Mouse (Mus musculus) stomach, embryonic 15.5 days (tissue): ENCODE data around the gene Clec4b1. TPM values are rescaled to one million over a fixed set of nuclear protein-coding genes. Genes with fewer than 3 reads are reported as not detected.
"Not testable (repeated sequence)": the region's sequence is repeated elsewhere in the genome, so short reads cannot be mapped to it uniquely, and the experiment has no call there.

ENCODE experiments used
- ATAC-seq: fragments of 200-750 bp; cut with Nextera tagmentation; 2 replicates; pipeline ENCODE4 v1.8.0; 2017; ENCODE audit warnings: low read depth, moderate number of reproducible peaks, moderate TSS enrichment; ENCODE audit not compliant: insufficient read depth, low FRiP score
- H3K27ac ChIP-seq: fragments of 300-500 bp; sonication (generic); 2 replicates; pipeline ENCODE4 v1.5.1; 2015; ENCODE audit warnings: mild to moderate bottlenecking, inconsistent platforms
- H3K27me3 ChIP-seq: fragments of 300-500 bp; sonication (generic); replicated peaks from 2 replicates; pipeline ENCODE4 v1.6.1; 2015; ENCODE audit warnings: inconsistent platforms
- H3K36me3 ChIP-seq: fragments of 300-500 bp; sonication (generic); 2 replicates; pipeline ENCODE4 v1.6.1; 2015; ENCODE audit warnings: inconsistent platforms
- H3K4me1 ChIP-seq: fragments of 300-500 bp; sonication (generic); 2 replicates; pipeline ENCODE4 v1.6.1; 2015; ENCODE audit warnings: inconsistent platforms
- H3K4me2 ChIP-seq: fragments of 300-500 bp; sonication (generic); 2 replicates; pipeline ENCODE4 v1.6.1; 2015; ENCODE audit warnings: mild to moderate bottlenecking, inconsistent platforms
- H3K4me3 ChIP-seq: fragments of 300-500 bp; sonication (generic); replicated peaks from 2 replicates; pipeline ENCODE4 v1.5.1; 2015; ENCODE audit warnings: inconsistent platforms
- H3K9ac ChIP-seq: fragments of 300-500 bp; sonication (generic); 2 replicates; pipeline ENCODE4 v1.6.1; 2015; ENCODE audit warnings: inconsistent platforms
- H3K9me3 ChIP-seq: fragments of 300-500 bp; sonication (generic); 2 replicates; pipeline ENCODE4 v1.6.1; 2016; ENCODE audit warnings: inconsistent platforms
- WGBS: fragments of 180-500 bp; shearing (Covaris S2); methylation state at CpG from one replicate; pipeline ENCODE4 v1.1.7; 2015; 5-methylcytosine and 5-hydroxymethylcytosine counted together
- polyA plus RNA-seq: library from polyadenylated mRNA; unstranded; fragments of >200 nt; fragmentation: Nextera tagmentation; extraction: Ambion mirVana; gene quantifications from 2 replicates; pipeline ENCODE4 v1.2.1, GENCODE M21; 2015

Gene Clec4b1
- polyA plus RNA-seq, result not detected in 2 replicates

DNA sequence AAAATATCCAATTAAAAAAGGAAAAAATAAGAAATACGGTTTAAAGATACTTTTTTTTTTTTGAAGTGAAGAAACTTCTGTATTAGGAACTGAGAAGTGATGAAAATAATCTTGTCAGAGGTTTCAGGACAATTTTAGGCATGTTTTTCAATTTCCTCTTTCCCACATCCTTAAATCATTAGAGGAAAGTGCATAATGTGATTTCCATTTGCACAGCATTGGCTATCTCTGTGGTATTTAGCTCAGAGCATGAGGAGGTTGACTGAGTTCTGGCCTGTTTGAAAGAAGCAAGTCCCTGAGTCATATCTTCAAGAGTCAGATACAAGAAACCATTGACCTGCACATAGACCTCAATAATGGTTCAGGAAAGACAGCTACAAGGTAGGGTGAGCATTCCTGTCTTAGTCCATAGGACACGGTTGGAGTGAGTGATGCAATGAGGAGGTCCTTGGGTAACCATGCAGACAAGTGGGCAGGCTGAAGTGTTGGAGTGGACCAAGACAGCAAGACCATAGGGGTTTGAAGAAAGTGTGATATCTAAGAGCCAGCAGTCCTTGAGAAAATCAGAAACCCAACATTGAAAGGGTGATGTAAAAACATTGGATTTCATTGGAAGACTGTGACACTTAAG is at the start of gene Clec4b1:
Clec4b1 (plus strand) TSS at position 221 of the 631 bp plus-strand sequence.
- H3K4me2 ChIP-seq, result no peak within 1 kb of the TSS
- H3K4me3 ChIP-seq, result no peak within 1 kb of the TSS
- no peak within 1 kb of the TSS for H3K27ac ChIP-seq
- H3K27me3 ChIP-seq, result no peaks in the 10 kb centered on the region
- no peaks in the 10 kb centered on the region for H3K4me1 ChIP-seq
- H3K9ac ChIP-seq, result no peak within 1 kb of the TSS
- WGBS, result 74% methylated on average over 2 of the region's 2 CpGs
- H3K9me3 ChIP-seq, result no peaks in the 10 kb centered on the region
- no peak for ATAC-seq
- no peaks in the 10 kb centered on the region for H3K36me3 ChIP-seq

DNA sequence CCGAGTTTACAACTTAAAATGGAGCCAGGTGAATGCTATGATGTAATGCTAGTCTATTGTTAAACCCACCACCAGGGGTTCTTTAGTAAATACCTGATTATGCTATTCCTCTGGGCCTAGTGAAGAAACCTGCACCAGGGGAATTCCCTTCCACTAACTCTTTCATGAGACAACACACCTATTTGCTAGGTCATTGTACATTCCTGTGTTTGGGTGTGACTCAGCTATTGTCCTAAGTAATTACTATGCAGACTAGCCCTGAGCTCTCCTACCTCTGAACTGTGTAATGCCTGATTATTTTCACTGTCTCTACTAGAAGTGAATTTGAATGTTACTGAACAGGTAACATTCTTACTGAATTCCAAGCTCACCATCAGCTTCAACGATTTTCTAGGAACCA is 45.1 kb upstream of the Clec4b1 start:
- not testable (repeated sequence) for H3K36me3 ChIP-seq, H3K9me3 ChIP-seq, H3K27me3 ChIP-seq, H3K4me3 ChIP-seq, H3K4me1 ChIP-seq, H3K27ac ChIP-seq, H3K4me2 ChIP-seq, H3K9ac ChIP-seq, ATAC-seq
- WGBS, result 79% methylated on average over 2 of the region's 2 CpGs

DNA sequence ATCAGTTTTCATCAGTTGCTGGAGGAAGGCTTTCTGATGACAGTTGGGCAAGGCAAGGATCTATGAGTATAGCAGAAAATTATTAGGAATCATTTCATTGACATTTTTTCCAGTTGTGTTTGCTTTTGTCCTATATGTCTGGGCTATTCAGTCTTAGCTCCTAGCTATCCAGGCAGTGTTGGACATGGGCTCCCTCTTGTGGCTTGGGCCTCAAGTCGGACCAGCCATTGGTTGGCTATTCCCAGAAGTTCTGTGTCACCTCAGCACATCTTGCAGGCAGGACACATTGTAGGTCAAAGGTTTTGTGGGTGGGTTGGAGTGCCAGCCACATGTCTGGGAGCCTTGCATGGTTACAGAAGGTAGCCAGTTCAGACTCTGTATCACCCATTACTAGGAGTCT is 44.2 kb upstream of the Clec4b1 start:
- Histone ChIP-seq H3K4me3 (no peak overlapping the region), H3K4me1 (no peaks in the 10 kb centered on the region), H3K27me3 (no peaks in the 10 kb centered on the region), H3K27ac (no peak overlapping the region), H3K9ac (no peak overlapping the region), H3K9me3 (no peaks in the 10 kb centered on the region), H3K36me3 (no peaks in the 10 kb centered on the region), H3K4me2 (no peak overlapping the region)
- WGBS, result 58% methylated on average over 1 of the region's 1 CpGs
- ATAC-seq, result no peak

DNA sequence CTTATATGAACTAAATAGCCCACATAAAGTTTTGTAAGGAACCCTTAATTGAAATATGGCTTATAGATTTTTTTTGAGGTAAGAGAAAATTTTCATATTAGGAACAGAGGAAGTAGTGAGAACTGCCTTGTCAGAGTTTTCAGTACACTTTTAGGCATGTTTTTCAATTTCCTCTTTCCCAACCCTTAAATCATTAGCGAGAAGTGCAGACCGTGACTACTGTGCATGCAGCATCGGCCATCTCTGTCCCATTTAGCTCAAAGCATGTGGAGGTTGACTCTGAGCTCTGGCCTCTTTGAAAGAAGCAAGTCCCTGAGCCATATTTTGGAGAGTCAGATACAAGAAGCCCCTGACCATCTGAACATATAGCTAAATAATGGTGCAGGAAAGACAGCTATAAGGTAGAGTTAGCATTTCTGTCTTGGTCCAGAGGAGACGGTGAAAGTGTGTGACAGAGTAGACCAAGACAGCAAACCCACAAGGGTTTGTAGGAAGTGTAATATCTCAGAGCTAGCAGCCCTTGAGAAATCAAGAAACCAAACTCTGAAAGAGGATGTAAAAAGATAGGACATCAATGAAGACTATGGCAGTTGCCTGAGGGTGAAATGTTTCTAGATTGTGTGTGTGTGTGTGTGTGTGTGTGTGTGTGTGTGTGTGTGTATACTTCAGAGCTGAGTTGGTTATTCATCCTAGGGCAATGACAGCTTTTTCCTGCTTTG is 45.5 kb downstream of the Clec4b1 start:
- no peaks in the 10 kb centered on the region for H3K4me1 ChIP-seq
- ATAC-seq, result no peak
- H3K4me3 ChIP-seq, result no peak overlapping the region
- no peaks in the 10 kb centered on the region for H3K27me3 ChIP-seq
- no peak overlapping the region for H3K27ac ChIP-seq
- H3K36me3 ChIP-seq, result no peaks in the 10 kb centered on the region
- H3K9me3 ChIP-seq, result no peaks in the 10 kb centered on the region
- no peak overlapping the region for H3K9ac ChIP-seq
- no peak overlapping the region for H3K4me2 ChIP-seq
- 84% methylated on average over 4 of the region's 4 CpGs for WGBS

DNA sequence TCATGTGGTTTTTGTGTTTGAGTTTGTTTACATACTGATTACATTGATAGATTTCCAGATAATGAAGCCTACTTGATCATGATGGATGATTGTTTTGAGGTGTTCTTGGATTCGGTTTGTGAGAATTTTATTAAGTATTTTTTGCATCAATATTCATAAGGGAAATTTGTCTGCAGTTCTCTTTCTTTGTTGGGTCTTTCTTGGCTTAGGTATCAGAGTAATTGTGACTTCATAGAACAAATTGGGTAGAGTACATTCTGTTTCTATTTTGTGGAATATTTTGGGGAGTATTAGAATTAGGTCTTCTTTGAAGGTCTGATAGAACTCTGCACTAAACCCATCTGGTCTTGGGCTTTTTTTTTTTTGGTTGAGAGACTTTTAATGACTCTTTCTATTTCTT is 56.4 kb downstream of the Clec4b1 start, which contains the start of gene Clec4a2:
Clec4a2 (plus strand) TSS at position 301 of the 400 bp plus-strand sequence.
- not testable (repeated sequence) for H3K4me2 ChIP-seq, H3K27ac ChIP-seq, ATAC-seq, H3K9ac ChIP-seq, H3K4me3 ChIP-seq, H3K4me1 ChIP-seq, H3K9me3 ChIP-seq, H3K27me3 ChIP-seq, H3K36me3 ChIP-seq
- 49% methylated on average over 1 of the region's 1 CpGs for WGBS

Other genes starting within 250 kb of the Clec4b1 start
- 11.0 and 11.9 TPM in 2 replicates for gene Slc2a3, start 248.3 kb upstream of the Clec4b1 start, polyA plus RNA-seq
- 5.2 and 5.8 TPM in 2 replicates for gene Foxj2, start 230.0 kb upstream of the Clec4b1 start, polyA plus RNA-seq
- 2.6 and 3.3 TPM in 2 replicates for gene C3ar1, start 193.8 kb upstream of the Clec4b1 start, polyA plus RNA-seq
- 54.0 and 59.4 TPM in 2 replicates for gene Necap1, start 175.5 kb upstream of the Clec4b1 start, polyA plus RNA-seq
- 4.8 and 7.6 TPM in 2 replicates for gene Clec4a1, start 128.1 kb upstream of the Clec4b1 start, polyA plus RNA-seq
- gene Clec4a3, start 97.4 kb upstream of the Clec4b1 start, polyA plus RNA-seq, result 6.8 and 7.2 TPM in 2 replicates
- gene Clec4a4, start 59.6 kb upstream of the Clec4b1 start, polyA plus RNA-seq, result not detected in 2 replicates
- gene Clec4a2, start 56.5 kb downstream of the Clec4b1 start, polyA plus RNA-seq, result 6.2 and 6.4 TPM in 2 replicates
- gene Clec4b2, start 122.9 kb downstream of the Clec4b1 start, polyA plus RNA-seq, result 0.14 TPM in 1 of 2 replicates, not detected in the other
- 5.0 TPM in 2 replicates for gene Clec4n, start 179.9 kb downstream of the Clec4b1 start, polyA plus RNA-seq
- gene Clec4d, start 212.1 kb downstream of the Clec4b1 start, polyA plus RNA-seq, result 0.59 and 0.67 TPM in 2 replicates
- 0.21 and 0.48 TPM in 2 replicates for gene Clec4e, start 239.9 kb downstream of the Clec4b1 start, polyA plus RNA-seq